Mouse (Mus musculus): ENCODE results near the gene Rbfox3.

Gene Rbfox3

GRCm38 (mm10) chr11:118911307-118912070 lies at the start of gene Rbfox3:
Gene Rbfox3, minus strand, starts transcription at chr11:118911597.
- peak; percentile 82 for DNase-seq

- no peak for DNase-seq
Measured at GRCm38 (mm10) chr11:118960649-118961048, 49.3 kb upstream of the Rbfox3 start.

- DNase-seq: peak; percentile 87
Measured at GRCm38 (mm10) chr11:118957070-118957471, 45.7 kb upstream of the Rbfox3 start.

- DNase-seq: no peak
Measured at GRCm38 (mm10) chr11:118955016-118955415, 43.6 kb upstream of the Rbfox3 start.

GRCm38 (mm10) chr11:118945868-118946267 lies 34.5 kb upstream of the Rbfox3 start:
- DNase-seq: no peak

GRCm38 (mm10) chr11:118941268-118941667 lies 29.9 kb upstream of the Rbfox3 start:
- DNase-seq: no peak

GRCm38 (mm10) chr11:118940539-118940938 lies 29.1 kb upstream of the Rbfox3 start:
- DNase-seq: peak; percentile 96

- DNase-seq: no peak
Measured at GRCm38 (mm10) chr11:118939731-118940130, 28.3 kb upstream of the Rbfox3 start.

GRCm38 (mm10) chr11:118934925-118935324 lies 23.5 kb upstream of the Rbfox3 start:
- DNase-seq: no peak

- no peak for DNase-seq
Measured at GRCm38 (mm10) chr11:118927081-118927480, 15.7 kb upstream of the Rbfox3 start.

- DNase-seq: no peak
Measured at GRCm38 (mm10) chr11:118921852-118922251, 10.5 kb upstream of the Rbfox3 start.

- DNase-seq: no peak
Measured at GRCm38 (mm10) chr11:118916423-118917030, 5.1 kb upstream of the Rbfox3 start.

- DNase-seq: no peak
Measured at GRCm38 (mm10) chr11:118915888-118916287, 4.5 kb upstream of the Rbfox3 start.

GRCm38 (mm10) chr11:118912686-118913085 lies 1.3 kb upstream of the Rbfox3 start:
- no peak for DNase-seq

GRCm38 (mm10) chr11:118910756-118911155 lies 641 bp downstream of the Rbfox3 start:
- DNase-seq: peak; percentile 36

- peak; percentile 66 for DNase-seq
Measured at GRCm38 (mm10) chr11:118909814-118910201, 1.6 kb downstream of the Rbfox3 start.

- DNase-seq: peak; percentile 75
Measured at GRCm38 (mm10) chr11:118908981-118909813, 2.2 kb downstream of the Rbfox3 start.

- DNase-seq: peak; percentile 71
Measured at GRCm38 (mm10) chr11:118908431-118908980, 2.9 kb downstream of the Rbfox3 start.

- DNase-seq: no peak
Measured at GRCm38 (mm10) chr11:118907471-118908401, 3.7 kb downstream of the Rbfox3 start.

- peak; percentile 63 for DNase-seq
Measured at GRCm38 (mm10) chr11:118906824-118907470, 4.5 kb downstream of the Rbfox3 start.

GRCm38 (mm10) chr11:118906131-118906823 lies 5.1 kb downstream of the Rbfox3 start:
- DNase-seq: peak; percentile 54
